Mouse (Mus musculus): ENCODE measurements around the gene Naa80.

Naa80 gene

DNA sequence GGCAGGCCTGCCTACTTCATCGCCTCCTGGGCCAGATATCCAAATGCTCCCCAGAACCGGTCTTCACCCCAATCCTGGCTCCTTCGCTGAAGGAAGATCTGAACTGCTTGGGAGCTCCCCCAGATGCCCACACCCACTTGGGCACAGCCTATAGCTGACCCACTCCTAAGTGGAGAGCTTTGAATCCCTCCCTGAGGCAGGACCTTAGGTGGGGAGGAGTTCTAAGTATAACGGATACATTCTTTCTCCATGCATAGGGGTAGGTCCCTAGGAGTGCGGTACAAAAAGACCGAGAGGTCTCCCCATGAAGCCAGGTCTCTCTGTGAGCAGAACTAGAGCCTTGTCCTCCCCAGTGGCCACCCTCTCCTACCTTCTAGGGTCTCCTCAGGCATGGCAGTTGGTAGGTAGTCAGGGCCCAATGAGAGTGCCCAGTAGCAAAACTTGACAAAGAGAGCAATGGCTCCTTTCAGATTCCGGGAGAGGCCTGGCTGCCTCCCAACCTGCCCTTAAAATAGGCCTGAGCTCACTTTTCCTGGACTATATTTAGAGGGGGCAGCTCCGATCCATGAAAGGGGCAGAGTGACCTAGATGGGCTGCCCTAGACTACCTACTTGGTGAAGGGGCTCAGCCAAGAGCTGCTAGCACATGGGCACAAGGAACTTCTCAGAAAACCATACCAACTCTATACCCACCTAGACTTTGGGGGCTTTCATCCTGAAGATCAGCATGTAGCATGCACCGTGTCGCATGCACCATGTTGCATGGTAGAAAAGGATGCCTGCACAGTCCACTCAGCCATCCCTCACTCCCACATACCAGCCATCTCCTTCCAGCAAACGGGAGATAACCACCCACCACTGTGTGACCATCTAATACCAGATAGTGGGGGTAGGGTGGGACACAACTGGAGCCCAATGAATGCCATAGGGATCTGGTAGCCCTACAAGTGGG, 18.2 kb downstream of the Naa80 start:
- DNase-seq (ENCODE audit: low spot score in 2 of 2), result no peak

DNA sequence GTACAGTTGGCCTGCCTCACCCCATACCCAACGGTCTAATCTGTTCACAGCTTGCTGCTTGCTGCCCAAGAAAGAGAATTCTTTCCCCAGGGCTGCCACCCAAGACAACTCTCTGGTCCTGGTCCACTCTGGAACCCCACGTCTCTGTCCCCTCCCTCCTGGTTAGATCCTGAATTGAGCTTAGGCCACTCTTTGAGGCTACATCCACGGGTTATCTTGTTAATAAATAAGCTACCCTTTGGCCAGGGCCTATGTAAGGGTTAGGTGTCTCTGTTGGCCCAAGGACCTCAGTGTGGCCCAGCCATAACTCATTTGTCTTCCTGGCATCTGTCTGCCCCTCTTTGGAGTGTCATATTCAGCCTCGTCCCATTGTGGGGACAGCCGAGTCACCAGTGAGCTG, 19.7 kb downstream of the Naa80 start:
- no peak for DNase-seq (ENCODE audit: low spot score in 2 of 2)

DNA sequence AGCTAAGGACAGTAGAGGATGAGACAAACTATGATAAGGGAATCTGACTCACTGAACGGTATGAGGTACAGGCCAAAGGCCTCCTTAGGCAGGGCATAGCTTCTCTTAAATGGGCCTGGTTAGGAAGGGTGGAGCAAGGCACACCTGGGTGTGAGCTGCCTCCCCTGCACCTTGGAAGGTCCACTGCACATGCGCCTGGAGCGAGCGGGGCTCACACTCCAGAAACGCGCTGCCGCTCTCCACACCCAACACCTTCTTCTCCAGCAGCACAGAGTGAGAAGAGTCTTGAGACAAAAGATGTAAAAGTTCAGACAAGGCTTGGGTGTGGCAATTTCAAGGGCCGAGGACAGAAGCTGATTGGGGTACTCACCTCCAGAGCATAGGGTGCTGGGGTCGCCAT, 20.7 kb downstream of the Naa80 start:
- no peak for DNase-seq (ENCODE audit: low spot score in 2 of 2)

DNA sequence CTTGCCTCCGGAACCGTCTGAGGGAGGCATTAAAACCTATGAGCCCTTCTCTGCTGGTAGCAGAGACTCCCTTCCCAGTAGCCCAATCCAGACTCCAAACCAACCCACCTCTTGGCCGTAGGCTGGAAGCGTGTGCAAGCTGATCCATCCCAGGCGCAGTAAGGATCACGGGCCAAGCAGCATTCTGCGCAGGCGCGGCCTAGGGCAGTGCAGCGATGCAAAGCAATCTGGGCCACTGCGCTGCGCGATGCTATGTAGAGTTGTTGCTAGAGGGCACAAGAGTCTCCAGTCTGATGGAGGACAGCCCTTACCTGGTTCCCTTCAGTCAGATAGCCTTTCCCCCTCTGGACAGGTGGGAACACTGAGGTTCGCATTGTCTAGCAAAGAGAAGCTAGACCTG, 21.2 kb downstream of the Naa80 start:
- DNase-seq (ENCODE audit: low spot score in 2 of 2), result no peak

DNA sequence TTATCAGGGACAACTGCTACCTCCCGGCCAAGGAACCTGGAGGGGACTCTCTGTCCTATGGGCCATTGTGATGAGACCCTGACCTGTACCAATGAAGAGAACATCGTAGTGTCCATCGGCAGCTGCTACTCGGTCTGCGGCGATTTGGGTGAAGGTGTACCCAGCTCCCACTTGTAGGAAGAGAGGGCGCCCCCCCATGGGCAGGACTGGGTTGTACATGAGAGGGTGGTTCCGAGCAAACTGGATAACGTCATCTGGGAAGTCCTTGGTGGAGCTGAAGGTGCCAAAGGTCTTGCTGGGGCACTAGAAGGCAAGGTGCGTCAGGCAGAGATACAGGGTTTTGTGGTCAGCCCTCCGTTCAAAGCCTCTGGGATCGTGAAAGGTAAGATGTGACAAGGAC, 22.1 kb downstream of the Naa80 start:
- peak in 1 of 2 experiments; percentile 35 for DNase-seq (ENCODE audit: low spot score in 2 of 2)

DNA sequence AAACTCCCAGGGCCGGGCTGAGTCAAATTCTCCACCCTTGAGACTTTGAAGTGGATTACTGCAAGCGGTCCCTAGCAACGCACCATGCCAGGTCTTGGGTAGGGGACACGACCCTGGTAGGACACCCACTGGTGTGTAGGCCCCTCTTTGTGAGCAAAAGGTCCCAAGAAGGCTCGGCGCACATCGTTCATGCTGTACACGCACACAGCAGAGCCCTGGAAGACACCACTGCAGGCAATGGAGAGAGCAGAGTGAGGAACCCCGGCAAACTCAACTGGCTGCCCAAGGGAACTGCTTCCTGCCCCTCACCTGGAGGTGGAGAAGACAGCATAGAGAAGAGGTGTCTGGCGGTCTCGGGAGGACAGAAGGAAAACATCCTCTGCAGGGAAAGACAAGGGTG, 22.6 kb downstream of the Naa80 start:
- no peak for DNase-seq (ENCODE audit: low spot score in 2 of 2)

DNA sequence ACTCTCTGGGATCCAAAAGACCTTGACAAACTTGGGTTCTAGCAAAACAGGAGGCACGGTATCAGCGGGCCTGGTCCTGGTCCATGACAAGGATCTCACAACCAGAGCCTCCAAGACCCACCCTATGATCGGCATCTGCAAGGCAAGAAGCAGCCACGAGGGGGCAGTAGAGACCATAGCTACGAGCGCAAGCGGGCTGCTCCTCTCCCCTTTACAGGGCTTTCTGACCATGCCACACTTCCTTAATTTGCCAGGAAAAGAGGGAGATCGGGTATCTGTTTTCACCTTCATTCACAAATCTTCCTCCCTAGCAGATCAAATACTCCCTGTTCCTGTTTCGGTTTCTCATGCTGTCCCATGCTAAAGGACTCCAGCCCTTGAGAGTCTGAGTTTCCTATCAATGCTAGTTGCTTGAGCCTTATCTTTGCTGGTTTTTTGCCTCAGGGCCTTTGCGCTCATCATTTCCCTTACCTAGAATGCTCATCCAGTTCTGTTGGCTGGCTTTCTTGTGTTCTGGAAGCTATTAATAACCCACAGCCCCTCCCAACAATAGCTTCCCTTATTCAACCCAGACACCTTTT, 23.5 kb downstream of the Naa80 start:
- peak; percentile 80 to 96 for DNase-seq (ENCODE audit: low spot score in 2 of 2)

DNA sequence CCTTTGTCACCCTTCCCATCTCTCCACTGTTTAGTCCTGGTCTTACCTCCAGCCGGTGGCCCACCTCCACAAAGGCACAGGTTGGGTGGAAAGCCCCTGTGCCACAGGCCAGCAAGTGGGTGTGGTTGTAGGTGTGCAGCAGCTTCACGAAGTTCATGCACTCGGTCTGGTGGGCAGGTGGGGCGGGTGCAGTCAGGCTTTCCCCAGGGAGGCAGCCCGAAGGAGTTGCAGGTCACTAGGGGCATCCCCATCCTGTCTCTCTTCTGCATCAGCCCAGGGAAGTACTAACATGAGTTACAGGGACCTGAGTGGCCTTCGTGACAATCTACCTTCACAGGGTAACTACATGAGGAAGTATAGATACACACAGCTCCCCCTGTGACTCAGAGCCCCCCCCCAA, 24.6 kb downstream of the Naa80 start:
- no peak for DNase-seq (ENCODE audit: low spot score in 2 of 2)

DNA sequence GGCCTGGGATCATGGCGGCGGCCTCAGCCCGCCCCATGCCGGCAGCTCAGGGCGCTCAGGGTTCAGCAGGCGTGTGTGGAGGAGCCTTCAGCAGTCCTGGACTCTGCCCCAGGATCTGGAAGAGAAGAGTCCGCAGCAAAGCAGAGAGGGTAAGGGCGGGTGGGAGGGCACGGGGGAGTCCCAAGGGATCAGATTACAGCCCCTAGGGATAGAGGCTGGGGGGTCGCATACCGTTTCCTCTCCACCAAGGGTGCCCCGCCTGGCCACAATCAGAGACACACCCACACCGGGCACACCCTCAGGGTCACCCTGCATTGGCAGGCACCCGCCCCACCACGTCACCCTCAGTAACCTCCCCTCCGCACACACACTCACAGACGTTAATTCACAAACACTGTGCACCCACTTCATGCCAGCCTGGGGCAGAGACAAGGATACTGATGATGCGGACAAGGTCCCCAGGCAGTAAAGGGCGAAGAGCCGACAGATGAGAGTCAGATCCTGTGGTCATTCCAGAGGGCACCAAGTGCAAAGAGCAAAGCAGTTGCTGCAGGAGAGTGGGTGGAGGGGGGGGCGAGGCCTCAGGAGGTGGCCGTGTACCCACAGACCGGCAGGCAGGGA, 26.5 kb downstream of the Naa80 start:
- no peak for DNase-seq (ENCODE audit: low spot score in 2 of 2)

DNA sequence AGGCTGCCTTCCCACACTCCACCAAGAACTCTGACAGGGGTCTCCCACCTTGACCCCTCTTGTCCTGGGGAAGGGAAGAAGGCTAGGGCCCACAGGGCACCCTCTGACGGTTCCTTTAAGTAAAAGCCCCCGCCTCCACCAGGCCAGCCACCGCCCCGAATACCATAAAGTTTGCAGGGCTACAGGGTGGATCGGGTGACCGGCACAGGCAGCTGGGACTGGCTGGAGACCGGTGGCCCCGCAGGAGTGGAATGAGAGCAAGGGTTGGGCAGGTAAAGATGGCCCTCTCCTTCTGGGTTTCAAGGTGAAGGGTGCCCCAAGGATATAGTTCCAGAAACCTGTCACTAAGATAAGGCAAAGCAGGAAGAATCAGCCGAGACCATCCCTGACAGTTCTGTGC, 27.9 kb downstream of the Naa80 start:
- no peak for DNase-seq (ENCODE audit: low spot score in 2 of 2)

DNA sequence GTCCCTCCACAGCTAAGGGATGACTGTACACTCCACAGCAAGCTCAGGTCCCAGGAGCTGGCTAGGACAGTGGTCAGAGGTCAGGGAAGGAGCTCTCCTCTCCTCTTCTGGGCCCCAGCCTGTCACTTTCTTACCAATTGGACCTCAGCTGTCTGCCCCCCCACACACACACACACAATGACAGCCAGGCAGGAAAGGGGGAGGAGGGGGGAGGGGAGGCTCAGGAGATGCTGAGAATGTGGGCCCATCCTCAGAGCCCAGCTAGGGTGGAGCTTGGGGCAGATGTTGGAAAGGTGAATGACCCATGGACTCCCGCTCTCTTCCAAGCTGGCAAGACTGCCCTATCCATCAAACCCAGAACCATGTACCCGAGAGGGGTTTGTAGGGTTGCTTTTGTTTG, 28.3 kb downstream of the Naa80 start:
- no peak for DNase-seq (ENCODE audit: low spot score in 2 of 2)

DNA sequence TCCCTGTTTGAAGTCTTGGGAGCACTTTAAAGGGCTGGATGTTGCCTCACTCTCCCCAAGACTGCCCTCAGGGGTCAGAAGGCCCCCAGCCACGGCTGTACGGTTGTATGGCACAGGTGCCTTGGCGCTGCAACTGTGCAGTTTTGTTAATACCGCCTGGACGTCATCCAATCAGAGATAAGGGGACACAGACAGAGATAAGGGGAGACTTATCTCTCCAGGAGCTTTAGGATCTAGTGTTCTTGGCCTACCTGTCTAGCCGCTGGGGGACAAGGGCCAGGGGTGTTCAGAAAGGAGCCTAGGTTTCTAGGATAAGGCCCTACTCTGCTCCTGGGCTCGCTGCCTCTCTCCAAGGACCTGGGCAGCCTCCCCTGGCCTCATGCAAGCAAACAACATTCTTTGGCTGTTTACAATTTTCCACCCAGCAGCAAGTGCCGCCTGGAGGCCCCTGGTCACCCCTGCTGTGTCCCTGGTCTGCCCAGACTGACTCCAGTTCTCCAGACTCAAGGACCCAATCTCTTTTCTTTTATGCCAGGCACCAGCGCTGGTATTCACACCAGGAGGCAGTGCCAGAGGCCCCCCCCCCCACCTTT, 29.1 kb downstream of the Naa80 start:
- DNase-seq (ENCODE audit: low spot score in 2 of 2), result no peak

DNA sequence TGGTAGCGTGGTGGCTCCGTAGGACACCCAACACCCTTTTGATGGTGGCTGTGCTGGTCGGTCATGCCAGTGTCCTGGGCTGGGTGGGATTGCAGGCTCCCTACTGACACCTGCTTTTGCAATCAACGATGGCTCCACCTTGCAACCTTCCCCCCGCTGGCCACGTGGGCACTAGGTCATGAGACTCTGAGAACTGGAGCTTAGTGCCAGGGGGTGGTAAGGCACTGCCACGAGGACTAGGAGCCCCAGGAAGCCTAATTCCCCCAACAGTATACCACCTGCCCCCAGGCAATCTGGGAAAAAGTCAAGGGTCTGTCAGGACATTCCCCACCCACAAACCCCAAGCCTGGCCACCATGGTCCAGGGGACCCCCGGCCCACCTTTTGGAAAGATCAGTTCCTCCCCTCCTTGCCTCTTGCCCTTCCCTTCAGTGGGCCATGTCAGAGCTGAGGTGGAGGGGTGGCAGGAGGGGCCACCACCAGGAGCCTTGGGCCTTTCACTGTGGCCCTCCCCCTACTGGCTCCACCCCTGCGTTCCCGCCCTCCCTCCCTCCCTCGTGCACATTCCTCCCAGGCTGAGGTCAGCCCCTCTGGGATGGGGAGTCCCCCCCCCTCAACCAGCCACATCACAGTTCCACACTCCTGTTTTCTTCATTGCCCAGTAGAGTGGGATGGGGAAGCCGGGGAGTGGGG, 30.2 kb downstream of the Naa80 start, which contains the start of gene Sema3b:
Gene Sema3b (minus strand): TSS at position 489 of the 692 bp plus-strand sequence.
- no peak for DNase-seq (ENCODE audit: low spot score in 2 of 2)

DNA sequence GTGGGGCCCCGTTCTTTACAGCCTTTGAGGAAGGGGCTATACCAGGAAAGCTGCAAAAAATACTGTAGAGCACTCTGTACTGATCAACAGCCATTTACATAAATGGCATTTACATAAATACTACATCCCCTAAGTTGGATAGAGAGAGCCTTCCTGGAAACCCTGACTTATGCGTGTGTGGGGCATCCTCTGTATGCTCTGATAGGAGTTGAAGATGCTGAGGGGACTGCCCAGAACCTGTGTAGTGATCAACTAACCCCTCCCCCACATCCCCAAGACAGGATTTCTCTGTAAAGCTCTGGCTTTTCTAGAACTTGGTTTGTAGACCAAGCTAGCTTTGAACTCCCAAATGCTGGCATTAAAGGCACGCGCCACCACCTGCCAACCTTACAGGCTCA, 30.7 kb downstream of the Naa80 start:
- no peak for DNase-seq (ENCODE audit: low spot score in 2 of 2)

DNA sequence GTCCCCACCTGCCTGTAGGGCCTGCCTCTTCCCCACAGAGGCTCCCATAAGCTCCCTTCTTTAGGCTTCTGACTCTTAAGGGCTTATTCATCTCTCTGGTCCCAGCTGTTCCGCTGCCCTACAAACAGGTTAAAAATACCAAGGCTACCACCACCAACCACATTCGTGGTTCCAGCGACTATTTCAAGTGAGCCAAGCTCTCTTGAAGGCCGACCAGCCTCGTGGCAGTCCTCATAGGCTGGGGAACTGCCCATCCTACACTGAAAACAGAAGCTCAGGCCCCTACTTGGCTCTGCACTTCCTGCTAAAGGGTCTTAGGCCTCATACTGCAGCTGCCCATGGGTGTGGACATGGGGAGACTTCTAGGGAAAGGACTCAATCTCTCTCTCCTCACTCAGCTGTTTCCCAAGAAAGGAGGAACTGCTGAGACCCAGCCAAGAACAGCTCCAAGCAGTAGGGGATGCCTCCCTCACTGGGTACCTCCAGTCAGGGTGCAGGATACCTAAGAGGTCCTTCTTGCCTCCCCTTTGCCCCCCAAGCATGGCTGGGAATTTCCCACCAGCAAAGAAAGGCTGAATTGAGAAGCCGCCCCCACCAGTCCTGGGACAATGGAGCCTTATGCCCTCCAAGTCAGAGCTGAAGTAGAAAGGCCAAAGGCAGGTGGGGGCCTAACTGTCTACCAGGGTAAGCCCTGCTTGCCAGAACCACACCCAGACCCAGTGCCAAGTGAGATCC, 32.9 kb downstream of the Naa80 start:
- no peak for DNase-seq (ENCODE audit: low spot score in 2 of 2)

DNA sequence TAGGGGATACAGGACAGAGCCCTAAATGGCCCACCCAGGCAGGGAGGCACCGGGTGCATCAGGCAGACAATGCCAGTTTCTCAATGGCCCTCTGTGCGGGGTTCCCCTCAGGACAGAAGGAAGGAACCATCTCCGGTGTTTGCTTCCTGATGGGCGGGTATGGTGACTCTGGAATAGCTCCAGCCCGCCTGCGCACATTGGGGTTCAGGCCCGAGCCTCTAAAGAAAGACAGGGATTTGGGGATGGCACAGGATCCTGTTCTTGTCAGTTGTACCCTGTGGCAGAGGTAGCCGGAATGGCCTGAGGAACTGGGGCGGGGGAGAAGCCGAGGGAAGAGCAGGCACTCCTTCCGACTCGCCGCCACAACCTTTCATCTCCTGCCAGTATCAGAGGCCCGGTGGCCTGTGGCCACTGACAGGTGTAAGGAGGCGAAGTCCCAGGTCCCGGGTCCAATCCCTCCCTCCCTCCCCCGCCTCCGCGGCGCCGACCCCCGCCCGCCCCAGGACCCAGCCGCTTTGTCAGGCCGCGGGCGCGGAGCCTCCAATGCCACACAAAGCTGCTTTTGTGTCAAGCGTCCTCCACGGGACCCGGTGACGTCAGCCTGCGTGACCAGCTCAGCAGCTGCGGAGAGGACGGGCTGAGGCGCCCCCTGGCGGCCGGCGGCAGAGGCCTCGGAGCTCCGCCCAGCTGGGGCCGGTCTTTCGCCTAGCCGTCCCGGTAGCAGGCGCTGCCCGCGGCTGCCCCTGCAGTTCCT, 33.7 kb downstream of the Naa80 start:
- peak; percentile 91 to 98 for DNase-seq (ENCODE audit: low spot score in 2 of 2)

DNA sequence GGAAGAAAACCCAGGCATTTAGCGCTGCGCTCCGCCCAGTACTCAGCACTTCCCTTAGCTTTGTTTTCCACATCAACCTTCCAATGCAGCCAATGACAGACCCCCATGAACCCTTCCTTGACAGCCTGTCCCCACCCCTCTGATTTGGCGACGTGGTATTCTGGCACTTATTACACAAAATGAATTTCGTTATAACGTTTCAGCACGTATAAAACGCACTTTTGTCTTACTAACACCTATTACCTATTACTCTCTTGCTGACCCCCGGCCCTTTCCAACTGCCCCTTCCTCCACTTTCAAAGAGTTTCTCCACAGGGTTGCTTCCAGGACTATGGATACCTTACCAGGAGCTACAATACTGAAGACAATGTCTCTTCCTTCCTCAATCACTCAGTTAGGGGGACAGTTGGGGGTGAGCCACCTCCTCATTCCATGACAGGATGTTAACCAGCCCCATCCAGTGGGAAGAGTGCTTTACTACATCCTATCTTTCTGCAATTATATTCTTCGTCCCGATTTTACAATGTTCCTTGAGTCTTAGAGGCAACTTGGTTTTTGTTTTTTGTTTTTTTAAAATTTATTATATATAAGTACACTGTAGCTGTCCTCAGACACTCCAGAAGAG, 34.4 kb downstream of the Naa80 start:
- DNase-seq (ENCODE audit: low spot score in 2 of 2), result no peak

DNA sequence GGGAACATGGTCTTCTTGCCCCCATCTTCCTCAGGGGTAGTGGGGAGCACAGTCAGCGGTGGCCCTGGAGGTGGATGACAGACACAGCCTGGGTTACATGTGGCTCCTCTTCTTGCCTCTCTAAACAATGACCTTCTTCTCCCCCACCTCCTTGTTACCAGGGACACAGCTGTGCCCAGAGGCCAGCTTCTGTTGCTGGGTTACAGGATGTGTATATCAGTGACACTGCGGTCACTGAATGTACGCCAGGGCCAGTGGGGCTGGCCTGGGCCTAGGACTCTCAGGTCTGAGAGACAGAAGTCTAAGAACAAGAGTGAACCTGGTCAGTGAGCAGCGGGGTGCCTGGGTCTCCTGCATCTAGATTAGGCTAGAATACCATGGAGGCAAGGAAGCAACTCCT, 36.3 kb downstream of the Naa80 start:
- no peak for DNase-seq (ENCODE audit: low spot score in 2 of 2)

DNA sequence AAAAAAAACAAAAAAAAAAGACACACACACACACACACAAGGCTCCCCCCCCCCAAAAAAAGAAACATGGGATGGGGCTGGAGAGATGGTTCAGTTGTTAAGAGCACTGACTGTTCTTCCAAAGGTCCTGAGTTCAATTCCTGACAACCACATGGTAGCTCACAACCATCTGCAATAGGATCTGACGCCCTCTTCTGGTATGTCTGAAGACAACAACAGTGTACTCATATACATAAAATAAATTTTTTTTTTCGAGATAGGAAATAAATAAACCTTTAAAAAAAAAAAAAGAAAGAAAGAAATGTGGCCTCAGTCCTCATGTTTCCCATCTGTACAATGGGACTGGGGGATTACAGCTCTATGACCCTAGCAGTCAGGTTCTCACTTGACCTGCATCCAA, 38.8 kb downstream of the Naa80 start:
- DNase-seq (ENCODE audit: low spot score in 2 of 2), result no peak

DNA sequence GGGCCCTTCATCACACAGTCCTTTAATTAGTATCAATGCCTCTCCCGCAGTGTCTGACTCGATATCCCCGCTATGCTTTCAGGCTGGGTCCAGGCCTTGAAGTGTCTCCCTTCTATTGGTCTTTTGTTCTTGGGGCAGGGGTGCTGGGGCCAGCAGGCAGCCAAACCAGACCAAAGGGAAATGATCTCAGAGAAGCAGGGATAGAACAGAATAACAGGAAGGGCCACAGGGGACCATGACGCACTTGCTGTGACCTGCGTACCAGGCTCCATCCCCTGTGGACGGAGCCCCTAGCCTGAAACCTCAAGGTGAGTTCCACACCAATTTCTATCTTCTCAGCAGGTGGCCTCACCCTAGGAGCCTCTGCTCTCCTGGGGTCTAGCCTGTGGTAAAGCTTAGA, 39.4 kb downstream of the Naa80 start:
- DNase-seq (ENCODE audit: low spot score in 2 of 2), result no peak

Data from thymus, postnatal 10 days (tissue).